Mouse (Mus musculus) cerebellum, adult 18-20 months (tissue): Measurements from ENCODE around the gene Adamts17.
A peak's percentile ranks its signal among the peaks of the same experiment; 100 is the strongest.

ENCODE experiments used
- DNase-seq, 2 experiments: peaks; one replicate each; pipeline ENCODE4 v3.0.0; 2021

Adamts17 gene

DNA sequence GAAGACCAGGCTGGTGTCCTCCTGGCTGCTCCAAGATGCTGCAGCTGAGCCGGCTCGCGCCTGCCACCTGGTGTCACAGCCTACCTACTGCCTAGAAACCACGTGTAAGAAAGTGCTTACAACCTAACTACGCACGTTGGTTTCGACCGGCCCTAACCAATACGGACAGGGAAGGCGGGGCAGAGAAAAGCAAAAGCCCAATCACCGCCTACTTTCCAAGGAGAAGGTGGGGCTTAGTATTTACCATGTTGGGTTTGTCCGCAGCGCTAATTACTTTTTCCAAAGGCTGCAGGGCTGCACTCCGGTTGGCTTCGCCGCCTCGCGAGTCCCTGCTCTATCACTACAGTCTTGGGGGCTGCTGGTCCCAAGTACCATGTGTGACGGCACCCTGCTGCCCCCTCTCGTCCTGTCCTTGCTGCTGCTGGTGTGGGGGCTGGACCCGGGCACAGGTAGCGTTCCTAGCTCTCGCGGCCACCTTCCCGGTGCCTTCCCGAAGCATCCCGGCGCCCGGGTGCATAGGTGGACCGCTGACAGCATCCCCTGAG lies at the start of gene Adamts17:
Gene Adamts17 (plus strand): TSS at position 273 of the 545 bp plus-strand sequence.
- DNase-seq: peak; percentile 94 to 96

GRCm38 (mm10) chr7:66789860-66790748 lies 49.4 kb upstream of the Adamts17 start:
- no peak for DNase-seq

GRCm38 (mm10) chr7:66791022-66791421 lies 48.5 kb upstream of the Adamts17 start:
- DNase-seq: no peak

DNA sequence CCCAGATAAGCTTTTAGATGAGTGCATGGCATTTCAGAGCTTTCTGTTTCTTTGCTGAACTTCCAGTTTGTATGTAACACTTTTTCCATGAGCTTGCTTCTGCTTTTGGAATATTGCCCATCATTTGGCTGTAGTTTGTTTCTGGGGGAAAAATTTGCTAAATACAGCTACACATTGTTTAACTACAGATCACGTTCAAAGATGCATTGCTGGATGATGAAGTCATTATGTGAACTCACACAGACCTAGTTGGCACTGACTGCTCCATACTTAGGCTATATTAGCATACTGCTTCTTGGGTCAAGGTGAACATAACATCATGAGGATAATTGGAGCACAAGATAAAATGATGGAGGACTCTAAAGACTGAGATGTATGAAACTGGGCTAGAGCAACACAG lies 42.6 kb upstream of the Adamts17 start:
- no peak for DNase-seq

DNA sequence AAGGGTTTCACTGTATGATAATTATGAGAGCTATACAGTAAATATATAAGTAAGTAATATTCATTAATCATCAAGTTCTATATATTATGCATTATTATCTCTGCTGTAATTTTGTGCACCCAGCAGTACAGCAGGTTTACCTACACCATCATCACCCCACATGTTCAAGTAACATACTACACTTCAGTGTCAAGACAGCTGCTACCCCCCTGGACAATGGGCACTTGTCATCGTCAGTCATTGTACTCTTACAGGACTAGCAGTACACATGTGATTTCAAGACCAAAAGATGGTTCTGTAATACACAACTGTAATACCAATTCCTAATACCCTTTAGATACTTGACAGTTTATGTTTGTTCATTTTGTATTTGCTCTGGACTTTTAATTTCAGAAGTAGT lies 42.2 kb upstream of the Adamts17 start:
- DNase-seq: no peak

DNA sequence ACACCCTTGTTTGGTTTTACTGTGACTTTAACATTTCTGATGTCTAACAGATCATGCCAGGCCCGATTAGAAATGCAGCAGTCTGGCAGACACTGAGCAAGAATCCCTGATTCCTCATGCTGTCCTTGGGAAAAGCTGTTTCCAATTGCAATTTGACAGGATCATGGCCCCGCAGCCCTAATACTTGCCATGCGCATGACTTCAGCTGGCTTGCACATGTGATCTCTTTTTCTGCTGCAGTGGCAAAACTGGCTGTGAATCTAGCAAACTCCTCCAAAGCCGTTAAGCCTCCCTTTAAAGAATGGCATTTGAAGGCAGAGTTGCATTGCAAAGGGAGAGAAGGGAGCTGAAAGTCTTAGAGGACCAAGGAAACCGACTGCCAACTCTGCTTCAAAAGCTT lies 40.7 kb upstream of the Adamts17 start:
- DNase-seq: no peak

DNA sequence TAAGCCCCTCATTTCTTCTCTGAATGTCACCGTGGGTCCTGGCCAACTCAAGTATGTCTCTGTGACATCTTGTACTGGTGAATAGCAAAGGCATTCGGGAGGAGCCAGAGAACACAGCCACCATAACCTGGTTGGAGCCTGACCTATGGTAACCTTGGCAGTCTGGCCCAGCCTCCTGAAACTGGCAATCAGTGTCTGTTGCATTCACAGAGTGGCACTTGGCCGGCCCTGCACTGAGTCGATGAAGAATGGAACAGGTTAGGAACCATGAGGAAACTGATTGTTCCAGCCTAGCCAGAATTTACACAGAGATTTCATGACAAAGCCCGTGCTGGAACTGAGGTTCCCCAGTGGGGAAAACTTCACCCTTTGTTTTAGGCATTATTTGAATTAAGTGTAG lies 38.8 kb upstream of the Adamts17 start:
- no peak for DNase-seq

- no peak for DNase-seq
Measured at GRCm38 (mm10) chr7:66801785-66802184, 37.8 kb upstream of the Adamts17 start.

- DNase-seq: no peak
Measured at GRCm38 (mm10) chr7:66803798-66804197, 35.7 kb upstream of the Adamts17 start.

DNA sequence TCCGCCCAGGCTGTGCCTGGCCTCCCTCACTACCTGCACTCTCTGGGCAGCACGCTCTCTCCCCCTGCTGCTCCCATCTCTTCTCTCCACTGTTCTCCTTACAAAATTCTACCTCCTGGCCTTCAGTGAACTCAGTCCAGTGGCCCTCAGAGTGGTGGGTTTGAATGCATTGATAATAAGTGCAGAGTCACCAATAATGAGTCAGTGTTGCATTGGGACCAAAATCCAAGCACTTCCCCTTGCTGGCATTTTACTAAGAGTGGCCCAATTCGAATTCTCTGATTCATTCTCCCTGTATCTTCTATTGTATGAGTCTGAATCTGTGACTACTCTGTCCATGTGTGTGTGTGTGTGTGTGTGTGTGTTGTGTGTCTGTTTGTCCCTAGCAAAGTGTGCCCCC lies 32.7 kb upstream of the Adamts17 start:
- DNase-seq: no peak

DNA sequence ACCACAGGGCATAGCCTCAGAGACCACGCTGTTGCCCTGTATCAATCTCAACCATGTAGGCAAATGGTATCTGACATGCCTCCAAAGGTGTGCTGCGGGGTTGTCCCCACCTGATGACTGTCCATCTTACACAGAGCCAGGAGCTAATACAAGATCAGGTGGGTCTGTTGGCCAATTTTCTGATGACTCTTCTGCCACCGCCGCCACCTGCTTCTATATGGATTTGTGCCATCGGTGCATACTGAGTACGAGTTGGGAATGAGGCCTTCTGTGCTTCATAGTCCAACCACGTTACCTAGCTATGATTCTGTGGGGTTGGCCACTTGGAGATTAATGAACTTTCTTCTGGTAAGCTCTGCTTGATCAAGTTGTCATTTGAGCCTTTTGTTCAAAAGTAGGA lies 29.1 kb upstream of the Adamts17 start:
- no peak for DNase-seq

DNA sequence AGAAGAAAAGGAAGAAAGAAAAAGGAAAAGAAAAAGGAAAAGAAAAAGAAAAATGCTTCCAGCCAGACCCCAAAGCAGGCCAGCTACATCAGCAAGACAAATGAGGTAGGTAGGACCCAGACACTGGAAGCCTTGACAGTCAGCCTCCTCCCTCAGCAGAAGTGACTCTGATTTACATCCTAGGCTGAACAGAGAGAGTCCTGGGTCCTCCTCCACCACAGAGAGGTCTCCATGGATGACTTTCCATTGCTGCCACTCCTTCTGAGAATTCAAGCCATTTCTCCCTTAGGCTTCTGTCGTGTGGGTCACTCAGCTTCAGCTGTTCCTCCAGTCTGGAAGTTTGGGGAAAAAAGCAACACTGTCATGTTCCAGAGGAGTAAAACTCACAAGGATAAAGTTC lies 28.2 kb upstream of the Adamts17 start:
- DNase-seq: no peak

DNA sequence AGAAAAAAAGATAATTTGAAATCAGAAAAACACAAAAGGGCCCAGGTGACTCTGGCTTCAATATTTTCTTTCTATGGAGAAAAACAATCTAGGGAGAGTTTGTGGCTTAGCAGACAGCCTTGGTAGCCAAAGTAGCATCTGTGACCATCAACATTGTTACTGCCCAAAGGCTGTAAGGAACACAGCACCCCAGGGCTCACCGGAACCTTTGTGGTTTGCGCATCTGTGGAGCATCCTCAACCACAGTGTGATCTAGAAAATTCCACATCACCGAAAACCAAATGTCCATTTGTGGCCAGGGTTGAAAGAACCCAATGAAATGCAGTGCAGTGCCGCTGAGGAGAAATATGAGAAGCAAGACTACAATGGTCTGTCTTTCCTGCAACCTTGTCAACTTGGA lies 27.2 kb upstream of the Adamts17 start:
- DNase-seq: no peak

DNA sequence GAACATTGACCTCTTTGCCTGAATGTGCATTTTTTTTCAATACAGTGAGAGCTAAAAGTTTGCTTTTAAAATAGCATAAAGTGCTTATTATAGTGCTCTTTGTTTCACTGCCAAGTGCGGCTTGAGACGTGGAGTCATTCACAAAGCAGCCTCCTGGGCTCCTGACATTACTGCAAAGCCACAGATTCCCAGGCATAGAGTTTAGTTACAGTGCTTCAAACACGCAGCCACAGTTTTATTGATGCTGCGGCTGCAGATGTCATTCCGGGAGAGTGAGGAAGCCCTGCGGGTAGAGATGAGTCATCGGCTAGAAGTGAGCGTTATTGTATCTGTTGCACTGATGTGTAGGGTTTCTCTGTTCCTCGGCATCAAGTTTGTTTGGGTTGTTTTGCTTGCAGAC lies 26.8 kb upstream of the Adamts17 start:
- DNase-seq: no peak

- DNase-seq: no peak
Measured at GRCm38 (mm10) chr7:66813172-66813571, 26.4 kb upstream of the Adamts17 start.

DNA sequence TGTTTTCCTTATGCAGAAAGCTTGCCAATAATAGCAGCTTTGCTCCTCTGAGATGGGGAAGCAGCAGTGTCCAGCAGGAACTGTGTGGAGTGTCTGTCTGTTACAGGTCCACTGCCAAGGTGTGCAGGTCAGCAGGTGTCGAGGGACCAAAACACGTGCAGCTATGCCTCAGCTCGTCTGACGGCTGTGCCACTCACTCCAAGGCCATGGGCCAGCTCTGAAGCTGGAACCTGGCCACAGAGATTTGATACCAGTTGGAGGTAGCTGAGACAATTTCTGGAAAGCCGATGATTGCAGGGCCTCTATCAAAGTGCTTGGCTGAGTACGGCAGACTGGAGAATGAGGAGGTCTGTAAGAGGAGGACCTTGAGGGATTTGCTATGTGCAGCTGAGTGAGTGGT lies 24.0 kb upstream of the Adamts17 start:
- DNase-seq: peak; percentile 7 to 15

DNA sequence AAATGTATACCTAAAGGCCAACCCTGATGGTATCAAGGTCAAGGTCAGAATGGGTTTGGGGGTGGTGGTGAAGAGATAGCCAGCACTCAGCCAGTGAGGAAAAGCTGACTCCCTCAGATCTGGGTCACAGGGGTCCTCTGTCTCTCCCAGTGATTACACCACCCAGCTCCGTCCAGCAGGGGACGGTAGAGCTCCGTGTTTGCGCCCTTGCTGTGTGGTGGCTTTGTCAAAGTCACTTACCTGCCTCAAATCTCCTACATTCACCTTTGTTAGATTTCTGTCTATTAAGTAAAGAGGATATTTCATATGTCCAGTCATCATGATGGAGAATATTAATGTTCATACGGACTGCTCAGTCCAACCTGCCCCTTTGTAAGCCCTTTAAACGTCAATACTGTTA lies 19.5 kb upstream of the Adamts17 start:
- DNase-seq: peak; percentile 34 to 49

GRCm38 (mm10) chr7:66830803-66831202 lies 8.7 kb upstream of the Adamts17 start:
- no peak for DNase-seq

DNA sequence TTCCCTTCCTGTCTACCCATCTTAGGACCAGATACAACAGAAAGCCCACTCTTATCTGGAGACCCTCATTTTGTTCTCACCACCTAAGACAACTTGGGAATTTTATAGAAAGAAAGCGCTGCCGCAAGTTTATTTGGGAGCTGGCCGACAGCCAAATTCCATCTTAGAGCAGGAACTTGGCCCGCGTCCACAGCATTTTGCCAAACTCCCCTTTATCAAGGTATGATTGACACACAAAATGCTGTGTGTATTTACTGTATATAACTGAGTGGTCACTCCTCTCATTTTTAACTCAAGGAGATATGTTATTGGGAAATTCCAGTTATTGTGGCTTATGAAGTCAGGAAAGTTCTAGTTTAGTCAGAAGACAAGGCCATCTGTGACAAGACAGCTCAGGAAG lies 8.2 kb upstream of the Adamts17 start:
- DNase-seq: no peak

- peak; percentile 39 to 45 for DNase-seq
Measured at GRCm38 (mm10) chr7:66840008-66840719, 629 bp downstream of the Adamts17 start.

GRCm38 (mm10) chr7:66841165-66841564 lies 1.6 kb downstream of the Adamts17 start:
- peak; percentile 13 to 15 for DNase-seq

DNA sequence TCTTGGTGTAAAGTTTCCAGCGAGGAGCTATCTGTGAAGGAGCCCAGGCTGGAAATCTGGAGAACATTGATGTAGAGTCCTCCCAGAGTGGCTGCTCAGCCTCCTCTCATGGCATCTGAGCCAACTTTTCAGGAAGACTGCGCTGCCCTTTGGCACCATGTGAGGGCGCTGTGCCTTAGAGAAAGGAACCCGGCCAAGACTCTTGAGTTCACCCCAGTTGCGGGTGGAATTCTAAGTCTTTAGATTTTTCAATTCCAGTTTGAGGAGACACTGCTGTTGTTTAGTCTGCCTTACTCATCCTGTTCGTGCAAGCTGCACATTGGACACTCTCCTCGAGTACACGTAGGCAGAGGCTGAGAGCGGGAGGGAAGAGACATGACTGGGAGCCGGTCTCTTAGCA lies 2.5 kb downstream of the Adamts17 start:
- peak; percentile 53 to 64 for DNase-seq

DNA sequence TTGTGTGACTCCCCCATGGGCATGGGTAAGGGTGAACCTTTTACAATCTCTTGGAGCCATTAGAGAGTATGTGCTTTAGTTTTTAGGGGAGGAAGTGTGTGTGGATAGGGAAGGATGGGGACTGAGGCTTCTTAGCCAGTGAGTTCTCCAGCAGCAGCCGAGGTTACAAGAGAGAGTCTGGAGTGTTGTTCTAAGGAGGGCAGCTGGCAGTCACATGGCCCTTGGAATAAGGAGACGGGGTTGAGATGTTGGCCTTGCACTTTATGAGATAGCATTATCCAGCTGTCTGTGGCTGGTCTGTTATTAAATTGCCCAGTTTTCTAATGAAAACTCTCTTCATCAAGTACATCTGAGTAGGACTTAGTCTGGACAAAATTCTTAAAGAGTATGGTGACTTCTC lies 4.3 kb downstream of the Adamts17 start:
- no peak for DNase-seq

DNA sequence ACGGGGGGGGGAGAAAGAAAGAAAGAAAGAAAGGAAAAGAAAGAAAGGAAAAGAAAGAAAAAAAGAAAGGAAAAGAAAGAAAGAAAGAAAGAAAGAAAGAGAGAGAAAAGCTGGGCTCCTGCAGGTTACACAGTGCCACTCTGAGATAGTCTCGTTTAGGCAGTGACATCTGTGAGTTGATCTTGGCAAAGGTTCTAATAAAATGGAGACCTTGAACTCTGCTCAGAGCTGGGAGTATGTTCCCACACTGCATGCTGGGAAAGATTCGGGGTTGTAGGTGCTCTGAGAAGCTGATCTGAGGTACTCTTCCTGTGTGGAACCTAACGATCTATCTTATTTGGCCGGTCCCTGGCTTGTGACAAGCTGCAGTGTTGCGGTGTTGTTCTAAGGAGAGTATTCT lies 7.0 kb downstream of the Adamts17 start:
- no peak for DNase-seq
